Mouse (Mus musculus) liver (tissue): Measurements from ENCODE around the gene Slc41a1.

ENCODE experiments used
- DNase-seq: peaks from one replicate; pipeline ENCODE4 v3.0.0-alpha.2; 2020; ENCODE audit warnings: mixed read lengths

Slc41a1 gene

DNA sequence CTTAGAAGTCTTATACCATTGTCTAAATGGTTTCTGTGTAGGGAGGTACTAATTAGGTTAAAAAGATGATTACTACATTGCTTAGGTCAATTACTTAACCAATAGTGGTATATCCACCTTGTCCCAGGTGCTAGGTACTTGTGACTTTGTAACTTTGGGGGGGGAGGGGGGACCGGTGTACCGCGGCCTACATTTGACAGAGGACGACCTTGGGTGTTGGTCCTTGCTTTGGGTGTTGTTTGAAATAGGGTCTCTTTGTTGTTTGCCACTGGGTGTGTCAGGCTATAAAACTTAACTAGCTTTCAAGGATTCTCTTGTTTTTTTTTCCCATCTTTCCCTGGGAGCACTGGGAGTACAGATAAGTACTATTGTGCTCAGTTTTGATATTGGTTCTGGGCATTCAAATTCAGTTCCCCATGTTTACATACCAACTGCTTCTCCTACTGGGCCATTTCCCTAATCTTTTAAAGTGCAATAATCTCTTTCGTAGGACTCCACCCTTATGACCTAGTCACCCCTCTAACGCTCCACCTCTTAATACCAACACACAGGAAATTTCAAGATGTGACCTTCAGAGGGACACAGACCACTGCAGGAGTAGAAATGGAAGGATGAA is 62.9 kb downstream of the Slc41a1 start:
- DNase-seq, result no peak

DNA sequence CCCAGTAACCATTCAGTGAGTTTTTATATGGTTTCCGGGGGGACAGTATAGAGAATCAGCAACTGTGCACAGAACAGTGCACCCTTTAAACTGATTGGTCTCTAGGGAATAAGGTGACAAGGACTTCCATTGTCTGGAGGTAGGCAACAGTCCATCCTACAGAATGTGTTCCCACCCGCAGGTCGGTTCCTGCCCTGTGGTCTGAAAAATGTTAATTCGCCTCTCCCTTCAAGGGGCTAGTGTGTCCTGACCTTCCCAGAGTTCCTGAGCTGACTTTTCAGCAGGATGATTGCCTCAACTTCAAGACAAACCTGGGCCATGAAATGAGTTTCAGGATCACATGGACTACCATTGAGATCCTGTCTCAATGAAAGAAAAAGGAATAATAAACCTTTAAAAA is 64.1 kb downstream of the Slc41a1 start:
- DNase-seq, result no peak
